In genomic region chr9:108568511-108568921, GRCm38 (mm10) we compare ENCODE assay signal across 8 mouse cellular contexts. TPM values are rescaled to one million over a fixed set of nuclear protein-coding genes. Genes with fewer than 3 reads are reported as not detected.
A peak's percentile ranks its signal among the peaks of the same experiment; 100 is the strongest.
DNase-seq lines count a peak whose midpoint lies in the region; ATAC-seq and TF ChIP-seq lines count a peak whose summit lies in the region.

No protein-coding gene starts in this region.

- peak overlapping the region; percentile 96 for H3K4me2 ChIP-seq in heart, embryonic 14.5 days (ENCODE audit: low read length)
- peak overlapping the region; percentile 93; the same call in 1 of the 2 replicates for H3K4me2 ChIP-seq in hindbrain, embryonic 11.5 days (replicated peaks; ENCODE audit: low read depth, low read length)
- H3K4me2 ChIP-seq in midbrain, embryonic 13.5 days (replicated peaks), result peak overlapping the region; percentile 94

- no peaks in the 10 kb centered on the region for H3K9me3 ChIP-seq in heart, embryonic 14.5 days (ENCODE audit: control insufficient read depth, low read length)
- no peaks in the 10 kb centered on the region for H3K9me3 ChIP-seq in MEL (replicated peaks; ENCODE audit: insufficient read depth, low read length)
- no peaks in the 10 kb centered on the region for H3K9me3 ChIP-seq in hindbrain, embryonic 11.5 days (ENCODE audit: control insufficient read depth, low read length)
- H3K9me3 ChIP-seq in midbrain, embryonic 13.5 days, result no peaks in the 10 kb centered on the region

- DNase-seq in heart, adult 9 months (ENCODE audit: low spot score in 2 of 2), result no peak
- peak; percentile 39 for DNase-seq in MEL (ENCODE audit: low read depth, low spot score)
- DNase-seq in hindbrain, embryonic 11.5 days (ENCODE audit: low spot score), result no peak
- no peak for DNase-seq in urinary bladder, postnatal 25 days (ENCODE audit: low spot score)
- DNase-seq in gastrocnemius, adult 8-10 months (ENCODE audit: low spot score in 2 of 2), result no peak
- no peak for DNase-seq in kidney, adult 11 months

- H3K4me1 ChIP-seq in heart, embryonic 14.5 days (ENCODE audit: control insufficient read depth in 2 of 2, insufficient read depth in 2 of 2, low read length in 2 of 2), result peaks cover 14 to 28% of the 10 kb centered on the region in 2 experiments
- peaks cover 0 to 32% of the 10 kb centered on the region in 2 experiments; a peak in 3 of 4 replicates for H3K4me1 ChIP-seq in MEL (ENCODE audit: control insufficient read depth in 1 of 2, insufficient read depth in 2 of 2, low read length in 2 of 2)
- peaks cover 16% of the 10 kb centered on the region for H3K4me1 ChIP-seq in hindbrain, embryonic 11.5 days (replicated peaks; ENCODE audit: control insufficient read depth, insufficient read depth, low read length)
- H3K4me1 ChIP-seq in midbrain, embryonic 13.5 days (replicated peaks), result peaks cover 50% of the 10 kb centered on the region

- ATAC-seq in heart, embryonic 14.5 days (ENCODE audit: insufficient number of reproducible peaks, insufficient read depth, low FRiP score, low read depth), result no peak
- ATAC-seq in hindbrain, embryonic 11.5 days (ENCODE audit: low FRiP score), result no peak
- no peak for ATAC-seq in midbrain, embryonic 13.5 days

- TF ChIP-seq POLR2A in MEL (IDR thresholded peaks at IDR 0.05; ENCODE audit: control insufficient read depth in 1 of 2, insufficient read depth in 1 of 2, low read depth in 1 of 2, low read length in 2 of 2, poor library complexity in 1 of 2), result no peak

- H3K9ac ChIP-seq in heart, embryonic 14.5 days (ENCODE audit: low read length), result no peak overlapping the region; the same call in 1 of the 2 replicates
- peak overlapping the region; percentile 89 for H3K9ac ChIP-seq in MEL (ENCODE audit: control insufficient read depth, low read depth, low read length, poor library complexity, severe bottlenecking)
- H3K9ac ChIP-seq in hindbrain, embryonic 11.5 days (ENCODE audit: low read depth, low read length), result no peak overlapping the region
- peak overlapping the region; percentile 88 for H3K9ac ChIP-seq in midbrain, embryonic 13.5 days (replicated peaks)

- H3K4me3 ChIP-seq in heart, embryonic 14.5 days (ENCODE audit: control insufficient read depth in 1 of 2, insufficient read depth in 1 of 2, low read depth in 1 of 2, low read length in 2 of 2), result peak overlapping the region; percentile 80 to 81
- peak overlapping the region; percentile 60 to 79 for H3K4me3 ChIP-seq in MEL (ENCODE audit: control insufficient read depth in 1 of 2, insufficient read depth in 1 of 2, low read depth in 2 of 2, low read length in 2 of 2)
- H3K4me3 ChIP-seq in hindbrain, embryonic 11.5 days (ENCODE audit: low read depth, low read length), result no peak overlapping the region
- H3K4me3 ChIP-seq in midbrain, embryonic 13.5 days (replicated peaks), result peak overlapping the region; percentile 80; the same call in 1 of the 2 replicates

- TF ChIP-seq EP300 in MEL (IDR thresholded peaks at IDR 0.05; ENCODE audit: low read depth in 1 of 2, low read length in 2 of 2), result no peak

- 62% methylated on average over 17 of the region's 17 CpGs for WGBS in heart, embryonic 14.5 days
- 78% methylated on average over 17 of the region's 17 CpGs for WGBS in hindbrain, embryonic 11.5 days
- 82% methylated on average over 17 of the region's 17 CpGs for WGBS in midbrain, embryonic 13.5 days

- TF ChIP-seq CTCF in MEL (IDR thresholded peaks at IDR 0.05 in 2 of 3, conservative IDR thresholded peaks at IDR 0.05 in 1 of 3; ENCODE audit: control insufficient read depth in 1 of 3, insufficient read depth in 1 of 3, low read depth in 2 of 3, low read length in 3 of 3, poor library complexity in 1 of 3, severe bottlenecking in 1 of 3), result no peak

- peak overlapping the region in 1 of 2 experiments; percentile 94; a peak in 1 of 4 replicates for H3K27ac ChIP-seq in heart, embryonic 14.5 days (replicated peaks in 1 of 2; ENCODE audit: control insufficient read depth in 1 of 2, insufficient read depth in 1 of 2, low read depth in 2 of 2, low read length in 2 of 2)
- H3K27ac ChIP-seq in MEL (ENCODE audit: control insufficient read depth, low read depth, low read length), result peak overlapping the region; percentile 90
- H3K27ac ChIP-seq in hindbrain, embryonic 11.5 days (ENCODE audit: low read depth, low read length), result no peak overlapping the region
- H3K27ac ChIP-seq in midbrain, embryonic 13.5 days, result no peak overlapping the region

- H3K36me3 ChIP-seq in heart, embryonic 14.5 days (ENCODE audit: control insufficient read depth, insufficient read depth, low read length), result peaks cover 53% of the 10 kb centered on the region
- H3K36me3 ChIP-seq in MEL (ENCODE audit: control insufficient read depth in 1 of 2, insufficient read depth in 2 of 2, low read length in 2 of 2), result peaks cover 2 to 21% of the 10 kb centered on the region in 2 experiments
- peaks cover 17% of the 10 kb centered on the region for H3K36me3 ChIP-seq in hindbrain, embryonic 11.5 days (ENCODE audit: control insufficient read depth, insufficient read depth, low read length)
- H3K36me3 ChIP-seq in midbrain, embryonic 13.5 days, result peaks cover 56% of the 10 kb centered on the region

- TF ChIP-seq RAD21 in MEL (IDR thresholded peaks at IDR 0.05; ENCODE audit: low read depth, low read length), result no peak

- H3K79me2 ChIP-seq in MEL (ENCODE audit: control insufficient read depth, insufficient read depth, low read length, poor library complexity), result peaks cover 28% of the 10 kb centered on the region

- H3K27me3 ChIP-seq in heart, embryonic 14.5 days (ENCODE audit: control insufficient read depth, insufficient read depth, low read length), result no peaks in the 10 kb centered on the region
- no peaks in the 10 kb centered on the region for H3K27me3 ChIP-seq in MEL (ENCODE audit: control insufficient read depth in 1 of 2, insufficient read depth in 2 of 2, low read length in 2 of 2)
- no peaks in the 10 kb centered on the region for H3K27me3 ChIP-seq in hindbrain, embryonic 11.5 days (ENCODE audit: control insufficient read depth, insufficient read depth, low read length)
- no peaks in the 10 kb centered on the region for H3K27me3 ChIP-seq in midbrain, embryonic 13.5 days

TF ChIP-seq in MEL, 35 proteins besides CTCF, POLR2A, EP300 and RAD21 (continues in another document):
- no peak for TF ChIP-seq MAZ (IDR thresholded peaks at IDR 0.05; ENCODE audit: low read depth, low read length)
- TF ChIP-seq CHD2 (IDR thresholded peaks at IDR 0.05; ENCODE audit: low read length), result no peak
- TF ChIP-seq MYC (IDR thresholded peaks at IDR 0.05; ENCODE audit: low read depth, low read length), result no peak
- TF ChIP-seq GABPA (IDR thresholded peaks at IDR 0.05; ENCODE audit: low read depth, low read length), result no peak
- TF ChIP-seq TCF12 (IDR thresholded peaks at IDR 0.05; ENCODE audit: low read depth, low read length), result no peak
- no peak for TF ChIP-seq MEF2A (IDR thresholded peaks at IDR 0.05; ENCODE audit: extremely low read depth, insufficient replicate concordance, low read depth, low read length, poor library complexity, severe bottlenecking)

RNA-seq across cellular contexts. Expression of gene Dalrd3, which starts 1.2 kb away (rescaled TPM):
- polyA plus RNA-seq in heart, embryonic 14.5 days (2014; fragmentation: Nextera tagmentation; extraction: Ambion mirVana), result 71.8 and 71.9 TPM in 2 replicates
- total RNA-seq in MEL (2012; rRNA removed), result 64.9 and 85.8 TPM in 2 replicates
- 100 to 1,000 TPM in 1 of 2 experiments, not detected in 1; 126 TPM for polyA plus RNA-seq in MEL (2012; ENCODE audit: insufficient read depth in 1 of 2, insufficient read length in 2 of 2, low read depth in 1 of 2, low replicate concordance in 2 of 2, missing spikeins in 1 of 2)
- polyA plus RNA-seq in hindbrain, embryonic 11.5 days (2014; fragmentation: Nextera tagmentation; extraction: Ambion mirVana), result 175 and 177 TPM in 2 replicates
- polyA plus RNA-seq in midbrain, embryonic 13.5 days (2015; fragmentation: Nextera tagmentation; extraction: Ambion mirVana), result 321 and 345 TPM in 2 replicates
- total RNA-seq in gastrocnemius, adult 8-10 months (2022), result 1 to 10 TPM; 6.0 to 9.1 (median 7.6) TPM

RNA-seq across cellular contexts. Expression of gene Ndufaf3, which starts 1.3 kb away (rescaled TPM):
- polyA plus RNA-seq in heart, embryonic 14.5 days (2014; fragmentation: Nextera tagmentation; extraction: Ambion mirVana), result 74.3 and 78.1 TPM in 2 replicates
- total RNA-seq in MEL (2012; rRNA removed), result 38.0 and 42.7 TPM in 2 replicates
- 10 to 100 TPM in 1 of 2 experiments, not detected in 1; 66.8 TPM for polyA plus RNA-seq in MEL (2012; ENCODE audit: insufficient read depth in 1 of 2, insufficient read length in 2 of 2, low read depth in 1 of 2, low replicate concordance in 2 of 2, missing spikeins in 1 of 2)
- polyA plus RNA-seq in hindbrain, embryonic 11.5 days (2014; fragmentation: Nextera tagmentation; extraction: Ambion mirVana), result 58.8 and 59.4 TPM in 2 replicates
- polyA plus RNA-seq in midbrain, embryonic 13.5 days (2015; fragmentation: Nextera tagmentation; extraction: Ambion mirVana), result 73.7 and 79.2 TPM in 2 replicates
- total RNA-seq in gastrocnemius, adult 8-10 months (2022), result 10 to 100 TPM; 31.9 to 34.4 (median 33.0) TPM

RNA-seq across cellular contexts. Expression of gene Impdh2, which starts 8.4 kb away (rescaled TPM):
- polyA plus RNA-seq in heart, embryonic 14.5 days (2014; fragmentation: Nextera tagmentation; extraction: Ambion mirVana), result 94.2 and 97.5 TPM in 2 replicates
- total RNA-seq in MEL (2012; rRNA removed), result 488 and 550 TPM in 2 replicates
- 100 to 1,000 TPM in 1 of 2 experiments, not detected in 1; 519 TPM for polyA plus RNA-seq in MEL (2012; ENCODE audit: insufficient read depth in 1 of 2, insufficient read length in 2 of 2, low read depth in 1 of 2, low replicate concordance in 2 of 2, missing spikeins in 1 of 2)
- polyA plus RNA-seq in hindbrain, embryonic 11.5 days (2014; fragmentation: Nextera tagmentation; extraction: Ambion mirVana), result 163 and 169 TPM in 2 replicates
- 108 and 115 TPM in 2 replicates for polyA plus RNA-seq in midbrain, embryonic 13.5 days (2015; fragmentation: Nextera tagmentation; extraction: Ambion mirVana)
- total RNA-seq in gastrocnemius, adult 8-10 months (2022), result 10 to 100 TPM; 60.2 to 78.6 (median 63.1) TPM

RNA-seq across cellular contexts. Expression of gene Wdr6, which starts 10.0 kb away (rescaled TPM):
- polyA plus RNA-seq in heart, embryonic 14.5 days (2014; fragmentation: Nextera tagmentation; extraction: Ambion mirVana), result 39.8 and 46.9 TPM in 2 replicates
- total RNA-seq in MEL (2012; rRNA removed), result 43.2 and 43.5 TPM in 2 replicates
- 10 to 100 TPM in 1 of 2 experiments, not detected in 1; 44.9 TPM for polyA plus RNA-seq in MEL (2012; ENCODE audit: insufficient read depth in 1 of 2, insufficient read length in 2 of 2, low read depth in 1 of 2, low replicate concordance in 2 of 2, missing spikeins in 1 of 2)
- polyA plus RNA-seq in hindbrain, embryonic 11.5 days (2014; fragmentation: Nextera tagmentation; extraction: Ambion mirVana), result 114 and 124 TPM in 2 replicates
- polyA plus RNA-seq in midbrain, embryonic 13.5 days (2015; fragmentation: Nextera tagmentation; extraction: Ambion mirVana), result 364 and 380 TPM in 2 replicates
- 1 to 10 TPM; 6.6 to 8.4 (median 7.7) TPM for total RNA-seq in gastrocnemius, adult 8-10 months (2022)

RNA-seq across cellular contexts. Expression of gene P4htm, which starts 29.0 kb away (rescaled TPM):
- 16.1 and 20.6 TPM in 2 replicates for polyA plus RNA-seq in heart, embryonic 14.5 days (2014; fragmentation: Nextera tagmentation; extraction: Ambion mirVana)
- total RNA-seq in MEL (2012; rRNA removed), result 0.08 and 0.10 TPM in 2 replicates
- polyA plus RNA-seq in MEL (2012; ENCODE audit: insufficient read depth in 1 of 2, insufficient read length in 2 of 2, low read depth in 1 of 2, low replicate concordance in 2 of 2, missing spikeins in 1 of 2), result under 1 TPM in 1 of 2 experiments, not detected in 1; 0.22 TPM
- polyA plus RNA-seq in hindbrain, embryonic 11.5 days (2014; fragmentation: Nextera tagmentation; extraction: Ambion mirVana), result 6.7 and 8.6 TPM in 2 replicates
- 24.6 and 27.7 TPM in 2 replicates for polyA plus RNA-seq in midbrain, embryonic 13.5 days (2015; fragmentation: Nextera tagmentation; extraction: Ambion mirVana)
- total RNA-seq in gastrocnemius, adult 8-10 months (2022), result 1 to 10 TPM; 3.8 to 5.5 (median 4.9) TPM

Comparison
In these comparisons a context has a peak if more than half of its experiments do, and no peak if none do; other contexts are left out.
1. H3K9ac ChIP-seq: peak in MEL (single experiment) and midbrain, embryonic 13.5 days (single experiment); none in heart, embryonic 14.5 days (single experiment) and hindbrain, embryonic 11.5 days (single experiment).
2. Peak in every context shown above with its lines, with median percentiles within 50 percentile points of each other: H3K4me2 ChIP-seq.